Mouse (Mus musculus) hindbrain, embryonic 15.5 days (tissue): ENCODE data around the gene Scd3. TPM values are rescaled to one million over a fixed set of nuclear protein-coding genes. Genes with fewer than 3 reads are reported as not detected.

Source experiments
- ATAC-seq: fragments of 200-750 bp; cut with Nextera tagmentation; 2 replicates; pipeline ENCODE4 v1.8.0; 2017; ENCODE audit warnings: low read depth, moderate number of reproducible peaks, moderate TSS enrichment; ENCODE audit not compliant: low FRiP score
- H3K27ac ChIP-seq: fragments of 300-500 bp; sonication (generic); replicated peaks from 2 replicates; pipeline ENCODE4 v1.5.1; 2015; ENCODE audit warnings: mild to moderate bottlenecking, inconsistent platforms
- H3K27me3 ChIP-seq: fragments of 300-500 bp; sonication (generic); 2 replicates; pipeline ENCODE4 v1.6.1; 2015; ENCODE audit warnings: control low read depth, inconsistent platforms
- H3K36me3 ChIP-seq: fragments of 300-500 bp; sonication (generic); 2 replicates; pipeline ENCODE4 v1.6.1; 2015; ENCODE audit warnings: control low read depth, inconsistent platforms
- H3K4me1 ChIP-seq: fragments of 300-500 bp; sonication (generic); replicated peaks from 2 replicates; pipeline ENCODE4 v1.6.1; 2015; ENCODE audit warnings: control low read depth, inconsistent platforms
- H3K4me2 ChIP-seq: fragments of 300-500 bp; sonication (generic); 2 replicates; pipeline ENCODE4 v1.6.1; 2015; ENCODE audit warnings: moderate library complexity, mild to moderate bottlenecking, inconsistent platforms
- H3K4me3 ChIP-seq: fragments of 300-500 bp; sonication (generic); 2 replicates; pipeline ENCODE4 v1.5.1; 2015; ENCODE audit warnings: mild to moderate bottlenecking, inconsistent platforms
- H3K9ac ChIP-seq: fragments of 300-500 bp; sonication (generic); 2 replicates; pipeline ENCODE4 v1.6.1; 2015; ENCODE audit warnings: inconsistent platforms
- H3K9me3 ChIP-seq: fragments of 300-500 bp; sonication (generic); 2 replicates; pipeline ENCODE4 v1.6.1; 2016; ENCODE audit warnings: control low read depth, inconsistent platforms
- WGBS: fragments of 180-500 bp; shearing (Covaris S2); methylation state at CpG from one replicate; pipeline ENCODE4 v1.1.7; 2015; 5-methylcytosine and 5-hydroxymethylcytosine counted together
- polyA plus RNA-seq: library from polyadenylated mRNA; unstranded; fragments of >200 nt; fragmentation: Nextera tagmentation; extraction: Ambion mirVana; gene quantifications from 2 replicates; pipeline ENCODE4 v1.2.1, GENCODE M21; 2015

Scd3 gene
- polyA plus RNA-seq, 1 experiment from 2014 or later, result 6.7 TPM

- H3K27ac ChIP-seq, result no peak overlapping the region
- no peaks in the 10 kb centered on the region for H3K9me3 ChIP-seq
- H3K9ac ChIP-seq, result no peak overlapping the region
- no peak for ATAC-seq
- no peaks in the 10 kb centered on the region for H3K27me3 ChIP-seq
- H3K36me3 ChIP-seq, result no peaks in the 10 kb centered on the region
- H3K4me3 ChIP-seq, result no peak overlapping the region
- no peak overlapping the region for H3K4me2 ChIP-seq
- no peaks in the 10 kb centered on the region for H3K4me1 ChIP-seq
- WGBS, result 89% methylated on average over 10 of the region's 10 CpGs
These were observed 5.8 kb upstream of the Scd3 start for GRCm38 (mm10) chr19:44197053-44197852.

GRCm38 (mm10) chr19:44198494-44198893 lies 4.6 kb upstream of the Scd3 start:
- Histone ChIP-seq H3K27ac (no peak overlapping the region), H3K36me3 (no peaks in the 10 kb centered on the region), H3K4me3 (no peak overlapping the region), H3K9me3 (no peaks in the 10 kb centered on the region), H3K4me2 (no peak overlapping the region), H3K9ac (no peak overlapping the region), H3K4me1 (no peaks in the 10 kb centered on the region), H3K27me3 (no peaks in the 10 kb centered on the region)
- ATAC-seq, result no peak
- 90% methylated on average over 6 of the region's 6 CpGs for WGBS

- no peak overlapping the region for H3K27ac ChIP-seq
- no peaks in the 10 kb centered on the region for H3K27me3 ChIP-seq
- ATAC-seq, result no peak
- WGBS, result 81% methylated on average over 2 of the region's 2 CpGs
- no peak overlapping the region for H3K4me2 ChIP-seq
- no peaks in the 10 kb centered on the region for H3K4me1 ChIP-seq
- no peaks in the 10 kb centered on the region for H3K36me3 ChIP-seq
- no peaks in the 10 kb centered on the region for H3K9me3 ChIP-seq
- no peak overlapping the region for H3K4me3 ChIP-seq
- H3K9ac ChIP-seq, result no peak overlapping the region
These were observed 4.1 kb upstream of the Scd3 start for GRCm38 (mm10) chr19:44198964-44199363.

GRCm38 (mm10) chr19:44207079-44207478 lies 4.0 kb downstream of the Scd3 start:
- Histone ChIP-seq H3K9me3 (no peaks in the 10 kb centered on the region), H3K9ac (no peak overlapping the region), H3K4me2 (no peak overlapping the region), H3K4me1 (no peaks in the 10 kb centered on the region), H3K27ac (no peak overlapping the region), H3K36me3 (no peaks in the 10 kb centered on the region), H3K27me3 (no peaks in the 10 kb centered on the region), H3K4me3 (no peak overlapping the region)
- WGBS, result 72% methylated on average over 2 of the region's 2 CpGs
- ATAC-seq, result no peak

- no peak for ATAC-seq
- Histone ChIP-seq H3K27me3 (no peaks in the 10 kb centered on the region), H3K4me2 (no peak overlapping the region), H3K9me3 (no peaks in the 10 kb centered on the region), H3K4me1 (no peaks in the 10 kb centered on the region), H3K4me3 (no peak overlapping the region), H3K9ac (no peak overlapping the region), H3K27ac (no peak overlapping the region), H3K36me3 (no peaks in the 10 kb centered on the region)
- 83% methylated on average over 12 of the region's 12 CpGs for WGBS
These were observed 12.2 kb downstream of the Scd3 start for GRCm38 (mm10) chr19:44215255-44215654.

GRCm38 (mm10) chr19:44217958-44218525 lies 15.0 kb downstream of the Scd3 start:
- no peak overlapping the region for H3K9ac ChIP-seq
- no peaks in the 10 kb centered on the region for H3K4me1 ChIP-seq
- no peaks in the 10 kb centered on the region for H3K27me3 ChIP-seq
- no peak for ATAC-seq
- no peak overlapping the region for H3K4me3 ChIP-seq
- 80% methylated on average over 3 of the region's 3 CpGs for WGBS
- H3K9me3 ChIP-seq, result no peaks in the 10 kb centered on the region
- no peak overlapping the region for H3K4me2 ChIP-seq
- no peaks in the 10 kb centered on the region for H3K36me3 ChIP-seq
- H3K27ac ChIP-seq, result no peak overlapping the region

GRCm38 (mm10) chr19:44225728-44226127 lies 22.7 kb downstream of the Scd3 start:
- no peaks in the 10 kb centered on the region for H3K4me1 ChIP-seq
- no peak overlapping the region for H3K9ac ChIP-seq
- 95% methylated on average over 5 of the region's 5 CpGs for WGBS
- no peak overlapping the region for H3K4me2 ChIP-seq
- no peaks in the 10 kb centered on the region for H3K9me3 ChIP-seq
- no peak overlapping the region for H3K4me3 ChIP-seq
- ATAC-seq, result no peak
- H3K36me3 ChIP-seq, result no peaks in the 10 kb centered on the region
- H3K27me3 ChIP-seq, result no peaks in the 10 kb centered on the region
- no peak overlapping the region for H3K27ac ChIP-seq

- WGBS, result 74% methylated on average over 2 of the region's 2 CpGs
- no peaks in the 10 kb centered on the region for H3K4me1 ChIP-seq
- H3K9me3 ChIP-seq, result no peaks in the 10 kb centered on the region
- no peak overlapping the region for H3K27ac ChIP-seq
- H3K4me3 ChIP-seq, result no peak overlapping the region
- no peaks in the 10 kb centered on the region for H3K27me3 ChIP-seq
- no peaks in the 10 kb centered on the region for H3K36me3 ChIP-seq
- no peak for ATAC-seq
- no peak overlapping the region for H3K9ac ChIP-seq
- no peak overlapping the region for H3K4me2 ChIP-seq
These were observed 26.7 kb downstream of the Scd3 start for GRCm38 (mm10) chr19:44229776-44230175.

- 68% methylated on average over 3 of the region's 3 CpGs for WGBS
- Histone ChIP-seq H3K27me3 (no peaks in the 10 kb centered on the region), H3K36me3 (no peaks in the 10 kb centered on the region), H3K4me3 (no peak overlapping the region), H3K9ac (no peak overlapping the region), H3K27ac (no peak overlapping the region), H3K9me3 (no peaks in the 10 kb centered on the region), H3K4me2 (no peak overlapping the region), H3K4me1 (no peaks in the 10 kb centered on the region)
- ATAC-seq, result no peak
These were observed 27.1 kb downstream of the Scd3 start for GRCm38 (mm10) chr19:44230212-44230611.

- Histone ChIP-seq H3K9me3 (no peaks in the 10 kb centered on the region), H3K27ac (no peak overlapping the region), H3K36me3 (no peaks in the 10 kb centered on the region), H3K4me1 (no peaks in the 10 kb centered on the region), H3K9ac (no peak overlapping the region), H3K4me2 (no peak overlapping the region), H3K4me3 (no peak overlapping the region), H3K27me3 (no peaks in the 10 kb centered on the region)
- 92% methylated on average over 4 of the region's 4 CpGs for WGBS
- ATAC-seq, result no peak
These were observed 28.6 kb downstream of the Scd3 start for GRCm38 (mm10) chr19:44231608-44232151.

GRCm38 (mm10) chr19:44237471-44238006 lies 34.5 kb downstream of the Scd3 start:
- Histone ChIP-seq H3K27ac (peak overlapping the region; percentile 65), H3K9ac (peak overlapping the region; percentile 20; the same call in 1 of the 2 replicates), H3K4me1 (0 out of 2 replicates have a peak, but pooled peaks cover 4% of the 10 kb centered on the region), H3K4me2 (peak overlapping the region; percentile 52), H3K4me3 (peak overlapping the region; percentile 33), H3K27me3 (no peaks in the 10 kb centered on the region), H3K9me3 (no peaks in the 10 kb centered on the region), H3K36me3 (no peaks in the 10 kb centered on the region)
- ATAC-seq, result peak; percentile 48; the same call in 1 of the 2 replicates
- WGBS, result 17% methylated on average over 19 of the region's 19 CpGs

GRCm38 (mm10) chr19:44238906-44239305 lies 35.8 kb downstream of the Scd3 start:
- ATAC-seq, result no peak
- Histone ChIP-seq H3K27me3 (no peaks in the 10 kb centered on the region), H3K36me3 (no peaks in the 10 kb centered on the region), H3K4me3 (no peak overlapping the region), H3K4me1 (0 out of 2 replicates have a peak, but pooled peaks cover 4% of the 10 kb centered on the region), H3K9me3 (no peaks in the 10 kb centered on the region), H3K27ac (no peak overlapping the region), H3K9ac (no peak overlapping the region), H3K4me2 (no peak overlapping the region)
- 76% methylated on average over 2 of the region's 2 CpGs for WGBS
